Mouse (Mus musculus) adrenal gland, adult 18-20 months (tissue): ENCODE results near the gene Ppm1h. TPM values are rescaled to one million over a fixed set of nuclear protein-coding genes. Genes with fewer than 3 reads are reported as not detected.
A peak's percentile ranks its signal among the peaks of the same experiment; 100 is the strongest.

Experiments
- DNase-seq, 2 experiments: peaks; one replicate each; pipeline ENCODE4 v3.0.0; 2021 to 2022; ENCODE audit warnings: low spot score in 2 of 2
- total RNA-seq, 2 experiments: library from RNA; stranded (reverse); gene quantifications; 1 replicate in 1 of 2; 2 replicates in 1 of 2; pipeline ENCODE4 v1.2.3; 2021

Ppm1h gene
- total RNA-seq, 2 experiments from 2014 or later: 12.9 to 22.6 TPM

DNA sequence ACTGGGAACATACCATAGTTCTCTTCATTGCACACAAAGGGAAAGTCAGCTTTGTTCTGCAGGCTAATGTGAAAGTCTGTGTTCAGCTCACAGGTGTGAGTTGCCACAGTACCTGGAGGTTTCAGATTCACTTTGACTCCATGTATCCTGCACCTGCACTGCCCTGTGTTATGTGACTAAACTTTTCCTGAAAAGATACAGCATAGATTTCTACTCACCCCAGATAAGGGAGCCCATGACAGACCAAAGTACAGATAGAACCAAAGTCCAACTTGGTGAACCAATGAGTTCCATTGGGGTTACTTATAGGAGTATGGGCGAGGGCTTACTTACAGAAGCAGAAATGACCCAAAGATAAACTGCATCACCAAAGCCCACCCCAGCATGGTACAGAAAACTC, 17.8 kb downstream of the Ppm1h start:
- no peak for DNase-seq

DNA sequence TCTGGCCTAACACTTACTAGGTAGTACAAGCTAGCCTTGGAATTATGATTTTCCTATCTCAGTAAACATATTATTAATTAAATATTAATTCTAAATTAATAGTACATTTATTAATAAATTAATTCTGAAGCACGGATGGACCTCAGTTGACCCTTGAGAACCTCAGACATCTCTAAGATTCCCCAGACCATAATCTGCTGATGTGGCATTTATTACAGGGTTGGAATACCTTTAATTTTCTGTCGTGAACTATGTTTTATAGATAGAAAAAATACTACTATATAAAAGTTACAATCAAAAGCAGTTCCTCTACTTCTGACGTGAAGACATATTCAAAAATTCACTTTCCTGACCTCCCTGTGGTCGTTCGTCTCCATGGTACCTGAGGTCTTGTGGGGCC, 19.8 kb downstream of the Ppm1h start:
- DNase-seq: no peak

DNA sequence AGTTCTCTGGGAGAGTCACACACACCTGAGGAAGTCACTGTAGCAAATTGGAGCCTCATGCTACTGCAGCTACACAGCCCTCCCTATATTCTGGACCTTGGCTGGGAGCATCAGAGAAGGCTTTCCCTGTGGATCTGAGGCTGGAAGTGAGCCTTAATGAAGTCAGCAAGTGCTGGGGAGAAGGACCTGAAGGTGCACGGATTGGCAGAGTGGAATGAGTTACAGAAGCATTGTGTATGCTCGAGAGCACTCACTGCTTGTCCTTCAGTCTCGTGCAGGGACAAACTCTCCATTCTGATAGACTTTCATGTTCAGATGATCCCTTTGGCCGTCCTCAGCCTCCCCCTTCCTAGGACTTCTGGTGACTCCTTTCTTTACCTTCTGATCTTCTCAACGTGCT, 26.3 kb downstream of the Ppm1h start:
- DNase-seq: no peak

DNA sequence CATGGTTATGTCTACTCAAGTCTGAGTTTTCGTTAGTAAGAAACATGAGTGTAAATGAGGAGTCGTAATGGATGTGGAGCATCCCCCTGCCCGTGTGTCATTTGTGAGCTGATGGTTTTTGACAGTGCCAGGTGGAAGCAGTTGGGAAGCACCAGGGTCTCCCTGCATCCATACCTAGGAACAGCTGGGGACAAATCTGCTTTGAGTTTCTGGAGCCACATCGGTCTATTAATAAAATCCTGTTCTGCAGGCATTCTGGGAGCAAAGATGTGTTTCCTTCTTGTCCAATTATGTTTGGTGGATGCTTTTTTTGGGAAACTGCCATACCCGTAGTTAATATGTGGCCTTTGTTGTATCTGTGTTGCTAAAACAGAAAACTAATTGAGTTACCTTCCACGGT, 26.9 kb downstream of the Ppm1h start:
- no peak for DNase-seq

DNA sequence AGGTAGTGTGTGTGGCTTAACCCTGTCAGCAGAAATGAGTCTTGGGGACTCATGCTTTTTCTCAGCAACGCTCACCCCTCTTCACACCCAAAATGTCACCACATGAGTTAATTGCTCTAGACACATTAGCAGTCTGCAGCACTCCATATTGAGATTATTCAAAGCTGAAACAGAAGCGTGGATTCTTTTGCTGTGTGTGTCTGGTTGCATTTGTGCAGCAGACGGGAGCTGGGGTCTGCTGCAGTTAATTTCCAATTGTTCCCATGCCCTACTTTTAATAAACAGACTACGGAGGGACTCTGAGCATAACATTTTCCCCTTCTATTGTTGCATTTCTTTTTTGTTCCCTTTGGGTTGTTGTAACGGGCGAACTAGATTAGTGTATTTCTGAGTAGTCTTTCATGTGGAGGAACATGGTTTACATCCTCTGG, 32.8 kb downstream of the Ppm1h start:
- no peak for DNase-seq

DNA sequence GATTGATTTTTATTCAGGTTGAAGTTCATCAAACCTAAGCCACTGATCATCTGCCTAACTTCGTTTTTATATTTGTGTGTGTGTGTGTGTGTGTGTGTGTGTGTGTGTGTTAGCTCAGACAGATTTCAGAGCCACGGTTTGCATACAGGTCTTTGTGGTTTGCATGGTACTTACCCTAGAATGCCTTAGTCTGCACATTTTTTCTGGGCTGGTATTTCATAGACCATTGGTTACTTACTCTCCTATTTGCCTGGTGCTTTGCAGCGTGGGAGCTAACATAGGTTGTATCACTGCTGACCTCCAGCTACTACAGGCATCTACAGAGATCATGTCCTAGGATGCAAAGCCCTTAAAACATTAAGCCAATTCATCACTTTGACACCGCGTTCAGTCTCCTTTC, 33.7 kb downstream of the Ppm1h start:
- no peak for DNase-seq

DNA sequence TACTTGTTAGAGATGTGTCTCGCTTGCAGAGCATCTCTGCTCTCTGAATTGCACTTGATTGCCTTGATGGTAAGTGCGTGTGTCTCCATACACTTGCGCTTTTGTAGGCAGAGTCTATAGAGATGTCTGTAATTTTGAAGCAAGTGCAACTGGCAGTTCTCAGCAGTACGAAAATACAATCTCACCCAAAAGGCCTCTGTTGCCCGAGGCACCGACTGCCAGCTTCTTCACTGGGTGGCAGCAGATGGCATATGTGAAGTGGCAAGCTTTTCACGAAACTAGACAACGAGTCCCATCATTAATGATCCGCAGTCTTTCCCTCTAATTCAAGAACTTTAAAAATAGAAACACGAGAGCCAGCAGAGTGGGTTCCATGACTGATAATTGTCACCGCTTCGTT, 37.3 kb downstream of the Ppm1h start:
- DNase-seq: no peak

DNA sequence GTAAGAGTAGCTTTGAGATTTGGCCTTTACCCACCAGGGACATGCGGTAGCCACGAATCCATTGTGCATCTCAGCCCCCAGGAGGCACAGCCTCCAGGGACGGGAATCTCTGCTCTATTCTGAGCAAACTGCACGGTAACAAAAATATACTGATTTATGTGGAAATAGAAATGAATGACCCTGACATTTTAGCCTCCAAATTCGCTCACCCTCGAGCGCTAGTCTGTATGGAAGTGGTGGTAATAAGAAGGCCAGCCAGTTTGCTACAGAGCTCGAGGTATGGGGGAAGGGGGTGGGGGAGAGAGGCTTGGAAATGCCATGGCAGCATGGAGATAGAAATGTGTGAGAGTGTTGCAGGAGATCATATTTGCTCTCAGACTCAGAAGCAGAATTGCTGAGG, 37.7 kb downstream of the Ppm1h start:
- DNase-seq: no peak

DNA sequence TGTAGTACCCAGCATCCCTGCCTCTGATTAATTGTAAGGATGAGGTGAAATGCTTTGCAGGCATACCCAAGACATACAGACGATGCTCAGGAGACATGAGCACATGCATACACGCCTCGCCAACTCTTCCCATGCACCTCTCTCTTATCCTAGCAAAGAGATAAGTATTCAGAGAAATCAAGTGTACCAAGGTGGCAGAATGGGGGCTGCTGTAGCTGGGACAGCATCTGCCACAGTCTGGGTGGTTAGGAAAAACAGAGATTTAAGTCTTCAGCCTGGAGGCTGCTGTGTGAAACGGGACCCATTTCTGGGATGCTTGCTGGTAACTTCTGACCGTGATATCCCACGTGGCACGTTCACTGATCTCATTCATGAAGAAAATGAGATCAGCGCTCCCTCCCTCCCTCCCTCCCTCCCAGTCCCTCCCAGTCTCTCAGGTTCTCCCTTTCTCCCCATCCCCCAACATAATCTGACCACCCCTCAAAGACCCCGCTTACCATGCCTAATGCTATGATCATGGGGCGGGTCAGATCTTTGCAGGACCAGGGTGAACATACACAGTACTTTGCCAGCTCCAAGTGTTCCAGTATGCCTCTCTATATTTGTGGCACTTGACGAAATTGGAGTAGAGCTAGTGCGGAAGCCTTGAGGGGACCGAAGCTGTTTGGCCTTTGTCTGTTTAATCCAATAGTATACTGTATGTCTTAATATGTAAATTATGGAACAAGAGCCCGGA, 38.3 kb downstream of the Ppm1h start:
- no peak for DNase-seq

DNA sequence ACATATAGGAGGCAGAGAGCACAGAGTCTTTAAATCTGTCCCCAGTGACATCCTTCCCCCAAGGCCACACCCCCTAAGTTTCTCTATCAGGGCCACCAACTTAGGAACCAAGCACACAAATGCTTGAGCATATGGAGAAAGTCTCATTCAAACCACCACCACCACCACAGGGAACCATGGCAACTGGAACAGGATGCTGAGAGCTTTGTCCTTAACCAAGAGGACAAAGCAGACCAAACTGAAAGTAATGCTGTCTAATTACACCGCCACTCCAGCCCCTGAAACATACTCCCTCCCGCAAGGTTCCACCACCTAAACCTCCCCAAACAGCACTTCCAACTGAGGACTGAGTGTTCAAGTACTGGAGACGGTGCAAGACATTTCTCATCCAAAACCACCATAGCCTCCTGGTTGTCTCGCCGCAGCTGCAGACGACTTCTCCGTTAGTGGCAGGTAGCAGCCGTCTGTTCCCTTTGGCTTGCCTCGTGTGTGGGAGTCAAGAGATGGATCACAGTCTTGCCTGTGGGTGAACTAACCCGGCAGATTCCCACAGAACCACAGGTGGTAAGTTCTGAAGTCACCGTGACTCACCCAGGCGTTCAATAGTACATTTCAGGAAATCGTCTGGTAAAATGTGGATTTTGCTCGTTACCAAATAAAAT, 39.3 kb downstream of the Ppm1h start:
- DNase-seq: no peak

DNA sequence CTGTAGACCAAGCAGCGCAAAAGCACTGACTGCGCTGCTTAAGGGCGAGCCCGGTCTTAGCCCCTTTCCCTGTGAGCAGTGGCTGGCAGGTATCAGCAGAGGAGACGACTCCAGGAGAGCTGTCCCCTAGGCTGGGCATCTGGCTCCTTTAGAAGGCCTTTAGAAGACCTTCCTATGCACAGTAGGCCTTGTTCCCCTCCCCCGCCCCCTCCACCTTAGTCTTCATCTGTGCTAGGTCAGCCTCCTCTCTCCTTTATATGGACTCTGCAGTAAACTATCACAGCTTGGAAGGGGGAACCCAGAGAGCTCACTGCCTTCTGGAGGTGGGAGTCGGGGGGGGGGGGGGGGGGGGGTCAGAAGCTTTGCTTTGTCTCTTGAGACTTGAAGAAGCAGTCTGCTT, 40.4 kb downstream of the Ppm1h start:
- no peak for DNase-seq

DNA sequence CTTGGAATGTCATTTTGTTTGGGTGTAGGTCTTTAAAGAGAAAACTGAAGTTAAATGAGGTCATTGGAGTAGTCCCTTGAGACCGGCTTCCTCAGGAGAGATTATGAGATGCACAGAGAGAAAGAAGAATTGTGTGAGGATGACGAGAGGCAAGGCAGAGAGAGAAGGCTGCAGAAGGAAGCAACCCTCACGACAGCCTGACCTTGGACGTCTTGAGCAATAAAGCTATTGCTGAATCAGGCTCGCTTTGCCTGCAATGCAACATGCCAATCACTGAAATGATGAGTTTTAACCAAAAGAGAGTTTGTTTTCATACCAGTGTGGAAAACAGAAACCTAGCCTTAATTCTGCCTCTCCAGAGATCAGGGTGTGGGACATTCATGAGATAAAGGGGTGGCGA, 43.5 kb downstream of the Ppm1h start:
- peak in 1 of 2 experiments; percentile 57 for DNase-seq

DNA sequence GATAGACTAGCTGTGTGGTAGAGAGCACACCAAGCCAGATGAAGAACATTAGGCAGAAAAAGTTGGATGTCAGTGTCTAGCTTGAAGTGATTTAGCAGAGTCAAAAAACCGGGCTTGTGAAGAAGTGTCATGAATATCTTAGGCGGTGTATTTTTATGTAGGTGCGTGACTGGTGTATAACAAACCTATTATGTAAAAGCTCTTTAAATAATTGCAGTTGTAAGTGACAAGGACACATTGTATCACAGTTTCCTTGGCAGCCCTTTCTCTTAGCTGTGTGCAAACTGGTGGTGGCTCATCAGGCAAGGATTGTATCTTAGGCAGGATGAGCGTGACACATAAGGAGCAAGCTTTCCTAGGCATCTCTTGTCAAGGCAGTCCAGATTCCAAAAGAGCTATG, 46.1 kb downstream of the Ppm1h start:
- no peak for DNase-seq

DNA sequence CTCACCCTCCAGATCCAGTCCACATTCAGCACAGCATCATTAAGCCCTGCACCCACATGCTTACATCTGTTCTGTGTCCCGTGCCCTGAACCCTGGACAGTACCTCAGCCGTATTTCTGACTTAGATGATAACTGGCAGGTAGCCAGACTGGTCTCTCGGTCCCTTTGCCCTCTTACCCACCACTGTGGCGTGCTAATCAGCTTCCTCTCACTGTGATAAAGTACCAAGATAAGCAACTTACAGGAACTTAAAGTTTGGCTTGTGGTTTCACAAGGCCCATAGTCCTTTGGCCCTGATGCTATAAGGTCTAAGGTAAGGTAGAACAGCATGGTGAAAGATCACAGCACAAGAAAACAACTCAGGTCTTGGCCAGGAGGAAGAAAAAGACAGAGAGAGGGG, 48.7 kb downstream of the Ppm1h start:
- DNase-seq: no peak

DNA sequence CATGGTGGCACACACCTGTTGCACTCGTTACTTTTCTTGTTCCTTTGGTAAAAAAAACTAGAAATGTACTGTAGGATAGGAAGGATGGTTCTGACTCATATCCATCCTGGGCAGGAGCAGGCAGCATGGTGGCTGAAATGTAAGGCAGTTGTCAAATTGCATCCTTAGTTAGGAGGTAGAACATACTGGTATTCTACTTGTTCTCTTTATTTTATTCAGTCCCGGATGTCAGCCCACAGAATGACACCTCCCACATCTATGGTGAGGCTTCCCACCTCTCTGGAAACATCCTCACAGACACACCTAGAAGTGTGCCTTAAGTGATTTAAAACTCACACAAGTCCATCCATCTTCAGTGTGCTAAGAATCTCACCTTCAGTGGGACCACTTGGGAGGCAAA, 49.6 kb downstream of the Ppm1h start:
- DNase-seq: no peak

DNA sequence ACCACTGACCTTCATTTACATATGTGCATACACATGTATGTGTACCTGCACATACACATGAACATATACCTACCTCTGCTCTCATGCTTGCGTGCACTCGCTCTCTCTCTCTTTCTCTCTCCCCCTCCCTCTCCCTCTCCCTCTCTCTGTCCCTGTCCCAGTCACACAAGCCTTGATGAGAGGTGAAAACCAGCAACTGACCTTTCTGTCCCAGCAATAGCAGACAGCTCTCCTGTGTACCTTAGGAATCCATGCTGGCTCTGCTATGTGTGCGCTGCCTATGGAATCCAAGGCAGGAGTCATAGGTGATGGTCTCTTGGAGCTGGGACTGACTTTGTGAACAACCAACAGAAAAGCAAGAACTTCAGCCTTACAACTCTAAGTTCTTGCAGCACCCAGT, 53.6 kb downstream of the Ppm1h start:
- no peak for DNase-seq

DNA sequence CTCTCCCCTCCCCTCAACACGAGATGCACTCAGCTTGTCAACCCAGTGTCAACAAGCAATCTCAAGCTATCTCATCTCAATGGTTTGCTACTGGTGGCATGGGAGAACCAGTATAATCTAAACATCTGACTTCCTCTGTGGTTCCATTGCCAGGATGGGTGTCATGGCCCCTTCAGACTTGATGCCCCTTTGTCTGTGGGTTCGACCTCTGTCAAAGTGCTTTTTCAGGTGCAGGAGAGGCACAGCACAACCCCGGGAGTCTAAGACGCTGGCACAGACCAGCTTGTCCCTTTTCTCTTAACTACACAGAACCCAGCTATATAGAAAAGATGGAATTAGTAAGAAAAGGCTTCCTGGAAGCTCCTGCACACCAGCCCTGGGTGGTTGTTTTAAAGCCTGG, 56.0 kb downstream of the Ppm1h start:
- no peak for DNase-seq

DNA sequence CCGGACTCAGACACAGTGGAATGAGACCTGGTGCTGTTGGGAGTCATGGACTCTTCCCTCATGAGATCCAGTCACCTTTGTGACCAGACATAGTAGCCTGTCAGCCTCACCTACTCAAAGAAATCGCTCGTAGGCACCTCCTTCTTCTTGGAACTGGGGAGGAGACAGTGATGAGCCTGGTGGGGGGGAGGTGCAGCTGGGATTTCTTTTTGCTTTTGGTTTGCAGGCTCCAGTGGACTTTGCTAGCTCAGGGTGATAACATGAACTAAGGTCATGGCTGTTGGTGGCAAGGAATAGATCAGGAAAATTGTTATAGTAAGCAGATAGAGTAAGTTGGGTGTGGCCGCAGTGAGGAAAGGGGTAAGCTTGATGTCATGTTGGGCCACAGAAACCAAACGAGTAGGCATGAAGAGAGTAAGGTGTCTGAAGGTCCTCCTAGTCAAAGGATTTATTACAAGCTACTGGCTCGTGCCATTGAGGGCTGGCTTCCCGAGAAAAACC, 56.8 kb downstream of the Ppm1h start:
- DNase-seq: no peak

DNA sequence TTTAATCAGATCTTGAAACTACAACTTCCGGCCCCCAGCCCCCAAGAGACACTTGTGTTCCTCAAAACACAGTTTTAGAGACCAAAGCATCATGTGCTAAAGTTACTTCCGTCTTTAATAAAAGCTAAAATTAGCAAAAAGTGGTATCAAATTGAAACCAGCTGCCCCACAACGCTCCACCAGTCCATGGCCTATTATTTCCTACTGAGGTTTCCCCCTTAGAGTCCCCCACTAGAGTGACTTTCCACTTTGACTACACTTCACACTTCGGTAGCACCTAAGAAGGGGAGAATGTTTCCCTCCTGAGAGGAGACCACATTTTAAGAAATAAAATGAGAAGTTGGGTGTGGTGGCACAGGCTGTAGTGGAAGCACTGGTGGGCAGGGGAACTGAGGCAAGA, 58.3 kb downstream of the Ppm1h start:
- no peak for DNase-seq

DNA sequence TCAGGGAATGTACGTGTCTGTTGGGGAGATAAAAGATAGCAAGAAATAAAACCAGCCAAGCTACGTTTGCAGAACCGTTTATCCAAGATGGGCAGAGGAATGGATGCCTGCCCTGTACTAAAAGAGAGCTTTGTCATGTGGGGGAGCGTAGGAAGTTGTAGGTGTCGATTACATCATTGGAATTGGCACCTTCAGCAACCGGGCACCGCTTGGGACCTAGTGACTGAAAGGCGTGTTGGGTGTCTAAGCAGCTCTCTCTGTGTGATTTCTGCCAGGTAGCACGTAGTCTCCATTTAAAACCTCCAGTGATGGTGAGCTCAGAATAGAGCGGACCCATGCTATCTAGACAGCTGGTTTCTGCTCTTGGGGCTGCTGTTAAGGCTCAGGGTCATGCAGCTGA, 60.0 kb downstream of the Ppm1h start:
- no peak for DNase-seq

DNA sequence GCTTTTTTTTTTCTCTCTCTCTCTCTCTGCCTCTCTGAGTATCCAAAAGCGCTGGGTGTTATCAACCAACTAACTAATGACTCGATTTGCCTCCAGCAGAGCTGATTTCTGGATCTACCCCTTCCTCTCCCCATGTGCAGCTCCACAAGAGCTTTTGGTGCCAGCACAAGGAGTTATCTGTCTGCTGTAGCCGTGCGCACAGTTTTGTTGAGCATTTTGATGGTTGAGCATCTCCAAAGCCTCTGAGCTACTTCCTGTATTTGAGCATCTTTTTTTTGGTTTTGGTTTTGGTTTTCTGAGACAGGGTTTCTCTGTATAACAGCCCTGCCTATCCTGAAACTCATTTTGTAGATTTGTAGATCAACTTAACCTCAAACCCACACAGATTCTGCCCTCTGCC, 60.5 kb downstream of the Ppm1h start:
- no peak for DNase-seq

DNA sequence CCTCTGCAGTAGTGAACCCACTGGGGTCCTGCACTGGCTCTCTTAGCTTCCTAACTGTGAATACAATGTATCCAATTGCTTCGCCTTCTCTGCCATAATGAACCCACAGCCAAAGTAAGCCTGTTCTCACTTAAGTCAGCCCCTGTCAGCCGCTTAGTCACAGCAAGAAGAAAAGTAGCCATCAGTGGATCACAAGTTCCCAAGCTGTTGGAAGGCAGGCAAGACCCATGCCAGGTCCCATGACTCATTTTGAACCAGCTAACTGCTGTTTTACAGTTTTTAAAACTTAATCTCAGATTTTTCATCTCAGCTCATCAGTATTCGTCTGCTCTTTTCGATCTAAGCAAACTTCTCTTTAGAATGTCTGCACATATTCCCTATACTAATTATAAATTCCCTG, 61.6 kb downstream of the Ppm1h start:
- no peak for DNase-seq

DNA sequence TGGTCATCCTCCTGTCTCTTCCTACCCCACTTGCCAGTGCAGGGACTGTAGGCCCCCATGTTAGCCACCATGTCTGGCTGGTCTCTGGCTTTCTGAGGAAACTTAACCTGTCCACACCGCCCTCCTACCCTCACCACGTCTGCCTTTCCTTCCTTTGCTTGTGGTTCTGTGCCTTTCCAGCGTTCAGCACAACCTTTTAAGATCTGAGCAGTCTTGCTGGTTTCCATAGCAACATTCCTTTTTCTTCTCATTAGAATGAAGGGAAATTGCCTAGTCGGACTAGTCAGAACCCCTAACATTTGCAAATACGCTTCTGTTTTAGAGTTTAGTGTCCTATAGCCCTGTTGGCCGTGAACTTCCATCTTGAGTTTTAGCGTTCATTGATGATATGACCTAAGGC, 62.6 kb downstream of the Ppm1h start:
- no peak for DNase-seq
